Mouse (Mus musculus) urinary bladder, postnatal 14 days (tissue): ENCODE results near the gene Mrps7.
"Not testable (repeated sequence)": the region's sequence is repeated elsewhere in the genome, so short reads cannot be mapped to it uniquely, and the experiment has no call there.

Experiments used
- DNase-seq: peaks from one replicate; pipeline ENCODE4 v3.0.0; 2021; ENCODE audit warnings: low spot score

Mrps7 gene

DNA sequence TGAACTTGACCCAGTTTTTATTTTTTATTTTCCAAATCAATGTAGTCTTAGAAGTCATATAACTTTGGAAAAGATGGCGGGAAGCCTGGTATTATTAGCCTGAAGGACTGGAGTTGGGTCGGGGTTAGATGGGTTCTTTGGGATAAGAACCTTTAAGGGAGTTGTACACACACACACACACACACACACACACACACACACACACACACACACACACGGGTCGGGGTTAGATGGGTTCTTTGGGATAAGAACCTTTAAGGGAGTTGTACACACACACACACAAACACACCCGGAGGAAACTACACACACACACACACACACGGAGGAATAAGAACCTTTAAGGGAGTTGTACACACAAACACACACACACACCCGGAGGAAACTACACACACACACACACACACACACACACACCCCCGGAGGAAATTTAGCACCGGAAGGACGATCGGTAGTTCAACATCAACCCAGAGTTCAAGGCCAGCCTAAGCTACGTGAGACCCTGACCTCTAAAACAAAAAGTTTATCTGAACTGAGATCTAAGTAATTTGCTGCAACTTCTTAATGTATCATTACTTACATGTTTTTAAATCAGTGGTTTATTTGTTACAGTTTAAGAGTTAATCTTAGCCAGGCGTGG lies 24.9 kb downstream of the Mrps7 start:
- no peak for DNase-seq

- DNase-seq = no peak
Observed at GRCm38 (mm10) chr11:115629734-115630531, 26.2 kb downstream of the Mrps7 start.

- DNase-seq = peak; percentile 52
Observed at GRCm38 (mm10) chr11:115630532-115631504, 27.1 kb downstream of the Mrps7 start.

DNA sequence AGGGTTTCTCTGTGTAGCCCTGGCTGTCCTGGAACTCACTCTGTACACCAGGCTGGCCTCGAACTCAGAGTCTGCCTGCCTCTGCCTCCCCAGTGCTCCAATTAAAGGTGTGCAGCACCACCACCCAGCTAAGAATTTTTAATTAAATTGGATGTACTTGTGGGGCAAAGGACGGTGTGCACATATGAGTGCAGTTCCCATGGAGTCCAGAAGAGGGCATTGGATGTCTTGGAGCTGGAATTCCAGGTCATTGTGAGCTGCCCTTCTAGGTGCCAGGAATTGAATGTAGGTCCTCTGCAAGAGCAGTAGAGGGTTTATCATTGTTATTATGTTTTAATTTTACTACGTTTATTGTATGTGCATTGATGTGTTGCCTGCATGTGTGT lies 27.8 kb downstream of the Mrps7 start:
- DNase-seq = peak; percentile 55

DNA sequence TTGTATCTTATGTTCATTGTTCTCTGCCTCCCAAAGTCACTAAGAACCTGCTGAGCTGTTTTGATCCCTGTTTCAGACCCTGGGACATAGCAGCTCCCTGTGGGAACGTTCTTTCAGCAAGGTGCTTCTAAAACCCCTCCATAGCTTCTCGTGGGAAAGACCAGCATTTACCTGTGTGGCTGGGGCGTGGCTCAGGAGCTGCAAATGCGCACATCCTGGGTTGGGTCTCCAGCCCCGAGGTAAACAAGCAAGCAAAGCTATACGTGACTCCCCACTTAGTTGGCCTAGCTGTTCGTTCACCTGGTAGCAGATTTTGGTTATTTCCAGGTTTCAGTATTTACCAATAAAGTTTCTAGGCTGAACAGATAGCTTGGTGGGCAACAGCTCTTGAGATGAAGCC lies 28.5 kb downstream of the Mrps7 start:
- DNase-seq = no peak

- DNase-seq = no peak
Observed at GRCm38 (mm10) chr11:115632862-115633261, 29.1 kb downstream of the Mrps7 start.

DNA sequence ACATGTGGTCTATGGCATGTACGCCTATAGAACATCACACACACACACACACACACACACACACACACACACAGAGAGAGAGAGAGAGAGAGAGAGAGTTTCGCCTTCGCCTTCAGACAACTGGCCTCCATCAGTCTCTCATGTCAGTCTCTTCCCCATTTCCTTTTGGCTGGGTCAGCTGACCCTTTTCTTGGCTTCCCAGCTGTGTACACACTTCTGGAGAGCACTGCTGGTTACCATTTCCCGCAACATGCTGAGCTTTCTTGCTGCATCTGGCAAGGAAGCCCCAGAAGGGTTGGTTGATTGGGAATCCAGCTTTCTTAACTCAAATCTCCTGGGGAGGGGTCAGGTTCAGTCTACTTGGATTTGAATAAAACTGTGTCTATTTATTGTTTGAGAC lies 30.4 kb downstream of the Mrps7 start:
- DNase-seq = no peak

- no peak for DNase-seq
Observed at GRCm38 (mm10) chr11:115635041-115635440, 31.3 kb downstream of the Mrps7 start.

- DNase-seq = no peak
Observed at GRCm38 (mm10) chr11:115635484-115635883, 31.8 kb downstream of the Mrps7 start.

- no peak for DNase-seq
Observed at GRCm38 (mm10) chr11:115636960-115637359, 33.2 kb downstream of the Mrps7 start.

GRCm38 (mm10) chr11:115638498-115639409 lies 35.0 kb downstream of the Mrps7 start:
- no peak for DNase-seq

DNA sequence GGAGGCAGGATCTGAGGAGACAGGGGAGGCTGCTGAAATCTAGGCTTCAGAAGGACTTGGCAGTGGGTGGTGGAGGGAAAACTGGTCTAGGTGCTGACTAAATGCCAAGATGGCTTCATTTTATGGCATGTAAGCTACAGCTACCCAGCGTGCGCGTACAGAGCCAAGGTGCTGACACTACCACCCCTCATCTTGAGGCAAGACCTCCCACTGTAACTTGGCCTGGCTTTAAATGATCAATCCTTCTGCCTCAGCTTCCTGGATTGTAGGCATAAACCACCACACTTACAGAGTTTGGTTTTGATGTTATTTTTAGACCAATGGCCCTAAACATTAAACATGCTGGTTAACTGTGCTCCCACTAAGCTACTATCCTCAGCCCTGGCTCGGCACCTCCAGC lies 35.8 kb downstream of the Mrps7 start:
- no peak for DNase-seq

- no peak for DNase-seq
Observed at GRCm38 (mm10) chr11:115640311-115640828, 36.6 kb downstream of the Mrps7 start.

DNA sequence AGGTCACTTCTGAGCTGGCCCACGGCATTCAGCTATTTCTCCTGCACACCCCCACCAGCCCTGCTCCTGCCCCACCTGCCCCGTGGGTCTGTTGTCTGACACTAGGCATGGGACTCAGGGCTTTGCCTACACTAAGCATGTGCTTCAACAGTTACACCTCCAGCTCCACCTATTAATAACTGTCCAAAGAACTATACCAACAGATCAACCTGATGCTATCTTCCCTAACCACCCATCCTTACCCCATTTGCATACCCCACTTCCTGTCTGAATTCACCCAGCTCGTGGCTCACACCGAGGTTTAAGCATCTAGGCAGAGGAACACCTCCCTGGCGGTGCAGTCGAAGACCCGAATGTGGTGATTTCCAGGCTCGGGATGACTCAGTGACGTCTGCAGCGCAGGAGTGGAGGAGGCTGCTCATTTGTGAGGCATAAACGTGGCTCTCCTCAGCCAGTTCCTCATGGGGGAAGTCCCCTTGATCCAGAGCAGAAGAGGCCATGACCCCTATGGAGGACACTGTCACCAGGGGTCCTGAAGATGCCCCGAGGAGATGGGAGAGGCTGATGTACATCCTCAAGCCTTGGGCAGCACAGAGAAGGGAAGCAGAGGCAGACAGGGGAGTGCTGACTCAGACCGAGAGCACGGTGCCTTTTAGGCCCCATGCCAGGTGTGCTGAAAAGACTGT lies 37.4 kb downstream of the Mrps7 start:
- DNase-seq = no peak

DNA sequence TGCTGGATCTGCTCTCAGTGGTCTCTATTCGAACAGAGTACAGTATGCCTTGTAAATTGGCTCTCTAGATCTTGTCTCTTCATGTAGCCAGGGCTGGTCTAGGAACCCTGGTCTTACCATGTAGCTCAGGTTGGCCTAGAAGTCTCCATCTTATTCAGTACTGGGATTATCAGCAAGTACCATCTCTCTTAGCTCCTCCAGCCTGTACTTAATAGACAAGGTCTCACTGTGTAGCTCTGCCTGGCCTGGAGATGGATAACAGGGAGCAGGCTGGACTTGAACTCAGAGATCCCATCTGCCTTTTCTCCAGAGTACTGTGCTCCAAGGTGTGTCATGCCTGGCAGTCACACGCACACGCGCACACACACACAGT lies 37.9 kb downstream of the Mrps7 start:
- no peak for DNase-seq

GRCm38 (mm10) chr11:115642705-115643104 lies 39.0 kb downstream of the Mrps7 start:
- DNase-seq = no peak

DNA sequence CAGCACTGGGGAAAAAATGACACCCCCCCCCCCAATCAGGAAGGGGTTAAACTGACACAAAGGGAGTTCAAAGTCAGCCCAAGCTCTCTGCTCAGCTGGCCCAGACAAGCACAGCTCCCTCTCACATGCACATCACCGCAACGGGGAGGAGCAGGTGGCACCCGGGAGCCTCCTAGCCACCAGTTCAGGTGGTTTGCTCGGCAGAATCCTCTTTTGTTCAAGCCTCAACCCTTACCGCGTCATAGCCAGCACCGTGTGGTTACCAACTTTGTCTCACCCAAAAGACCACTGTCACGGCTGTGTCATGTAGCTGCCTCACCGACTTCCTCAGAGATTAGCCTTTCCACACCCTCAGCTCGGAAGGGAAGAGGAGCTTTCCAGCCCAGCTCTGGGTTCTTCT lies 39.5 kb downstream of the Mrps7 start:
- DNase-seq = no peak

DNA sequence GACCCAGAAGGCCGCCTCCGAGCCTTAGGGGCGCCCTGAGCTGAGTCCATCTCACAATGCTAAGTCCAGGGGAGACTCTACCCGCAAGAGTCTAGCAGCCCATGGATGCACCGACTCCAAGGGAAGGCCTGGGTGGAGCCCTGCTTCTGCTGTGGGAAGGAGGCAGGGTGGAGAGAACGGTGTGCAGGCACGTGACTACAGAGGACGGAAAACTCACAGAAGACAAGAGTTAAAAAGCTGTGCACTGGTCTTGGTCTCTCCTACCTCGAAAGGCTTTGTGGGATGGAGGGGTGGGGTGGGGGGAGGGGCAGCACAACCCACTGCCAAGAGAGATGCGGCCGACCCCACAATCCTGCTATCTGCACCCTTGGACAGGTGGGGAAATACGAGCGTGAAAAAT lies 40.6 kb downstream of the Mrps7 start:
- no peak for DNase-seq

- not testable (repeated sequence) for DNase-seq
Observed at GRCm38 (mm10) chr11:115645498-115645897, 41.8 kb downstream of the Mrps7 start.

DNA sequence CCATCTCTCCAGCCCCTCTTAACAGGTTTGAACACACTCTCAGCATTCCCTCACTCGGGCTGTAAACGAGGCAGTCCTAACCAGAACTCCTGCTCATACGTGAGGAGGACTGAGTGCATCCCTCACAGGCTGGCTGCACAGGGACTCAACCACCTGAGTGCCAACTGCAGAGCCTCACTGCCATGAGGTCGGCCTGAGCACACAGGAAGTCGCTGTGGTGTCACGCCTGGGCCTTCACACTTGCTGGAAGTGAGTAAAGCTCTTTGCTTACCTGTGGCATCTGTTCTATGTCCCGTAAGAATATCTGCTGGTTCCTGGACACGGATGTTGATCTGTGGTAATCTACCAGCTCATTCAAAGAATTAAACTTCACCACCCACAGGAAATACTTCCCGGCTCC lies 42.7 kb downstream of the Mrps7 start:
- DNase-seq = no peak

DNA sequence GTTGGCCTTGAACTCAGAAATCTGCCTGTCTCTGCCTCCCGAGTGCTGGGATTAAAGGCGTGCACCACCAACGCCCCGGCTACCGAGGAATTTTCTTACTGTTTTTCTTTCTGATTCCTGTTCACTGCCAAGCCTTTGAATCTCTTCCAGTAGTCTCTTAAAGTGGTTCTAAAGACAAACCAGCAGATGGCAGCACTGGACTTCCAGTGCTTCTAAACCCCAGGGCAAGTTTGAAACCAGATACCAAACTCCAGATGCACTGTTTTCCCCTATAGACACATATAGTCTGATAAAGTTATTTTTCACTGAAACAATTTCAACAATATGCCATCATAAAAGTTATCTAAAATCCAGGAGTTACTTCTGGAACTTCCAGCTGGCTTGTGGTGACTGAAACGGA lies 43.7 kb downstream of the Mrps7 start:
- DNase-seq = peak; percentile 59
